Mouse (Mus musculus): Measurements from ENCODE around the gene Tesk2.
A peak's percentile ranks its signal among the peaks of the same experiment; 100 is the strongest.
"Not testable (repeated sequence)": the region's sequence is repeated elsewhere in the genome, so short reads cannot be mapped to it uniquely, and the experiment has no call there.

Gene Tesk2

DNA sequence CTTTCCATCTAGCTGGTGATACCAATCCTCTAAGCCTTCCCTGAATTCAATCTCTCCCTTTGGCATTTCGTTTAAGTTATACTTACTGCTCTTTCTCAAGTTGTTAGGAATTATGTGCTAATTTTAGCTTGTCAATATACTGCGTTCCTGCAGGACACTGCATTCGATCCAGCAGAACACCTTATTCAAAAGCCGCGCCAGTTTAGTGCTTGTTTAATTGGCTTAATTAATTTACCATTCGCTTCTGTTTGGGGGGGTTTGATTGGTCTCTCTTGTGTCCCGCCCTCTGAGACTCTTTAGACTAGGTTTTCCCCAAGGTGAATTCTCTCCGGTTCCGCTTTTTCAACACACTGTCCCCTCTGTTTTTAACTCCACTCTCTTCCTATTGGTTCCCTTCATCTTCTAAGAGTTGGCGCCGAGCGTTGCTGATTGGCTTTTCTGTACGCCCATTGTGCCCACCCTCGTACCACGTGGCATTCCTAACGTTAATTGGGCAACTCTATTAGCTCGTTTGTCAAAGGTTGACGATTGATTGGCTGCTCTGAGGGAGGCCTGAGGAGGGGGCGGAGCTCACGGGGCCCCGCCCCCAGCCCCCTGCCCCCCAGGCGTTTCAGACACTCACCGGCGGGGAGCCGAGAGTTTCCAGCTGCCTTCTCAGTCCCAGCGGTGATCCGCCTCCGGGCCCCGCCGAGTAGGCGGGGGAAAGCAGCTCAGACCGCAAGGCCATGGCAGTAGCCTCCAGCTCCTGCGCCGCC lies at the start of gene Tesk2:
TSS of gene Tesk2 (plus strand) at position 606 of the 755 bp plus-strand sequence.
- DNase-seq: peak; percentile 98

- peak; percentile 54 for DNase-seq
These were observed 48.0 kb upstream of the Tesk2 start for GRCm38 (mm10) chr4:116672785-116673184.

DNA sequence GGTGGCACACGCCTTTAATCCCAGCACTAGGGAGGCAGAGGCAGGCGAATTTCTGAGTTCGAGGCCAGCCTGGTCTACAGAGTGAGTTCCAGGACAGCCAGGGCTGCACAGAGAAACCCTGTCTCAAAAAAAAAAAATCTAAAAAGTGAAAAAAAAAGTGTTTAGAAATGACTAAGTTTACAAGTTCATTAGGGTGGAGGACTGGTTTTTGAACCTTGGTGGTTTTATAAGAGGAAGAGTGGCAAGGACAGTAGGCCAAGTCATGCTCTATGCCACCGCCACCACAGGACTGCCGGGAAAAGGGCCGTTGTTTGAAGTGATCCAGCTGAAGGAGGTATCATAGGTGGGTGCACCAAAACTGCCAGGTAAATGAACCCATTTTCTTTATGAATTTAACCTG lies 46.0 kb upstream of the Tesk2 start:
- not testable (repeated sequence) for DNase-seq

DNA sequence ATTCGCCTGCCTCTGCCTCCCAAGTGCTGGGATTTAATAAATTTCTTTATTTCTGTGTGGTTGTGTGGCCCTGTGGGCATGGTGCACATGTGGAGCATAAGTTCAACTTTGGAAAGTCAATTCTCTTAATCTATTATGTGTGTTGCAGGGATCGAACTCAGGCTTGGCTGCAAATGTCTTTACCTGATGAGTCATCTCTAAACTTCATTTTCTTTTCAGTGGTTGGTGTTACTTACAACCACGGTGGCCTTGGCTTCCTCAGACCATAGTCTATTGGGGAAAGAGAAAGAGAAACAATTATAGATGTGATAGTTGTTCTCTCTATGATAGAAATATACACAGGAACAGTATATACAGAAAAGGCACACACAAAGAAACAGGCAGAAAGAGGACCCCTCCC lies 44.7 kb upstream of the Tesk2 start:
- no peak for DNase-seq

- DNase-seq: no peak
These were observed 42.9 kb upstream of the Tesk2 start for GRCm38 (mm10) chr4:116677808-116678207.

- DNase-seq: no peak
These were observed 41.6 kb upstream of the Tesk2 start for GRCm38 (mm10) chr4:116679141-116679540.

DNA sequence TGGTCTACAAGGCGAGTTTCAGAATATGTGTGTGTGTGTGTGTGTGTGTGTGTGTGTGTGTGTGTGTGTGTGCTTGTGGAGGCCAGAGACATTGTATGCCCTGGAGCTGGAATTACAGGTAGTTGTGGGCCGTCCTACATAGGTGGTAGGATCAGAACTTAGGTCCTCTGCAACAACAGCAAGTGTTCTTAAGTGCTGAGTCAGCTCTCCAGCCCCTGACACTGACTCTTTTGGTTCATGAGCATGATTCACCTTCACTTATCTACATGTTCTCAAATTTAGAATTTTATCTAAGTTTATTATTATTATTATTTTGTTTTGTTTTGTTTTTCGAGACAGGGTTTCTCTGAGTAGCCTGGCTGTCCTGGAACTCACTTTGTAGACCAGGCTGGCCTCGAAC lies 40.2 kb upstream of the Tesk2 start:
- not testable (repeated sequence) for DNase-seq

DNA sequence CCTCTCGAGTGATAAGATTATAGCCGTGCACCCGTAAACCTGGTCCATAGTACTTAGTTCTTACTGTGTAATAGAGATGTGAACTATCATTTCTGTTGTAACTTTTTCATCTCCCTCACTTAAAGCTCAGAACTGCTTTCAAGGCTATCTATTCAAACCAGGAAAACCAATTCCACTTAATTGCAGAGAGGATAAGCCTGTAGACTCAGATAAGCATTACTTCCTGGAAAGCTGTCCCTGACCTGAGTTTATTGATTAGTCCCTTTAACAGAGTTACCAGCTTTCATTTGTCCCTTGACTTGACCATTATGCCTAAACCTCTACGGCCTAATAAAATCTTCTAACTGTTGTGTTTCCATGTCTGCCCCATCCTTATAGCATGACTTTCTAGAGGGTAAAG lies 36.8 kb upstream of the Tesk2 start:
- no peak for DNase-seq

DNA sequence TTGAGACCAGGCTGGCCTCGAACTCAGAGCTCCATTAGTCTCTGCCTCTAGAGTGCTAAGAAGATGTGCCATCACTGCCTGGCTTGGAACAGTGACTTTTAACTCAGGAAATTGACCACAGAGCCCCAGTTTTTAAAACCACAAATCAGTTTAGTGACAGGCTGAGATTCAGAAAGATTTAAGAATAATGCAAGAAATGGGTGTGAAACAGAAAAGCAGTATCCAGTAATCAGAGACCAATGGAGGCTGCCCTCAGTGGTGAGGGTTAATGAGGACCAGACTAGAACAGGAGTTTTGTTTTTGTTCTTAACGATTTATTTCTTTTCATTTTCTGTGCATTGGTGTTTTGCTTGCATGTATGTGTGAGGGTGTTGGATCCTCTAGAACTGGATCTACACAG lies 36.1 kb upstream of the Tesk2 start:
- no peak for DNase-seq

GRCm38 (mm10) chr4:116685402-116686061 lies 35.2 kb upstream of the Tesk2 start, which contains the start of gene Prdx1:
Gene Prdx1, plus strand, starts transcription at chr4:116685544.
- DNase-seq: peak; percentile 93

- no peak for DNase-seq
These were observed 33.7 kb upstream of the Tesk2 start for GRCm38 (mm10) chr4:116687041-116687440.

- peak; percentile 73 for DNase-seq
These were observed 31.4 kb upstream of the Tesk2 start for GRCm38 (mm10) chr4:116689309-116689876.

DNA sequence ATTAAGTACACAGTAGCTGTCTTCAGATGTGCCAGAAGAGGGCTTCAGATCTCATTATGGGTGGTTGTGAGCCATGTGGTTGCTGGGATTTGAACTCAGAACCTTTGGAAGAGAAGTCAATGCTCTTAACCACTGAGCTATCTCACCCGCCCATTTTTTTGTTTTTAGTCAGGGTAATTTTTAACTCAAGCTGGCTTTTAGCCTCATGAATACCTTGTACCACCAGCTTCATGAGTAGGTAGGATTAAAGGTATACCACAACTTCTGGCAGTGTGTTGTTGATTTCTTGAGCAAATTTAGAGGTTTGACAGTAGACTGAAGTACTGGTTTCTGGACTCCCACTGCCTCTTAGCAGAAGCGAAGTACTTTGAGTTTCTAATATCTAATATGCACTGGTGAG lies 28.6 kb upstream of the Tesk2 start:
- DNase-seq: no peak

GRCm38 (mm10) chr4:116693785-116694184 lies 27.0 kb upstream of the Tesk2 start:
- DNase-seq: no peak

GRCm38 (mm10) chr4:116698693-116699342 lies 21.9 kb upstream of the Tesk2 start:
- DNase-seq: peak; percentile 83

DNA sequence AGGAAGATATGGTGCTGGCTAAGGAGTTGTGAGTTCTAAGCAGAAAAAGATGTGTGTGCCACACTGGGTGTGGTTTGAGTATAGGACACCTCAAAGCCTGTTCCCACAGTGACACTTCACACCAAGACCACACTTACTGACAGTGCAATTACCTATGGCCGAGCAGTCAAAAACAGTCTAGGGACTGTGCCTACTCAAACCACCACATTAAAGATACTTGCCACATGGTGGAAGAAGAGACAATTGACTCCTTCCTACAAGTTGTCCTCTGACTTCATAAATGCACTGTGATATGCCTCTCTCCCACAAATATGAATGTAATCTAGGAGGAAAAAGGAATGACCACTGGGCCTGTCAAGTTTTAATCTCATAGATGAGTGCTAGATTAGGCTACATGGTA lies 19.8 kb upstream of the Tesk2 start:
- DNase-seq: no peak

- DNase-seq: peak; percentile 55
These were observed 16.9 kb upstream of the Tesk2 start for GRCm38 (mm10) chr4:116703804-116704203.

DNA sequence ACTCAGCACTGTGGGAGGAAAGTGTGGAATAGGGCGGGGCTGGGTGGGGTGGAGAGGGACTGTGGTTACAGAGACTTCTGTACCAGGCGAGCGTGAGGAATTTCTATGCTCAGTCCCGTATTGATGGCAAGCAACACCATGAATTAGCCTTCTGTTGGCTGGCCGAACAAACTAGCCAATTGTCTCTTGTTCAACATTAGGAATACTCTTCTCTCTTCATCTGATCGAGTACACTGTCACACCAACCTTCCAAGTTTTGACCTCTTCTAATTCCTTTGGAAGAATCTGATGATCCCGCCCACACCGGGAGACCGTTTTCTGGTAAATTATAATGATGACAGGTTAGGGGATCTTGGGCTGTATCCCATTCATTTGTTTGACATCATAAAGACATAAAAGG lies 13.1 kb upstream of the Tesk2 start:
- no peak for DNase-seq

GRCm38 (mm10) chr4:116708201-116708764 lies 12.5 kb upstream of the Tesk2 start, which contains the start of the genes Mmachc and Ccdc163:
Gene Mmachc, minus strand, starts transcription at chr4:116708406.
Gene Ccdc163, plus strand, starts transcription at chr4:116708509.
- peak; percentile 98 for DNase-seq

- no peak for DNase-seq
These were observed 11.9 kb upstream of the Tesk2 start for GRCm38 (mm10) chr4:116708791-116709390.

- no peak for DNase-seq
These were observed 10.6 kb upstream of the Tesk2 start for GRCm38 (mm10) chr4:116710154-116710553.

GRCm38 (mm10) chr4:116712536-116712935 lies 8.2 kb upstream of the Tesk2 start:
- no peak for DNase-seq

GRCm38 (mm10) chr4:116719396-116719795 lies 1.4 kb upstream of the Tesk2 start:
- peak; percentile 61 for DNase-seq

Data from kidney, adult 11 months (tissue).